Mouse (Mus musculus) layer of hippocampus, adult 18-20 months (tissue): ENCODE data around the gene Pom121l2. TPM values are rescaled to one million over a fixed set of nuclear protein-coding genes. Genes with fewer than 3 reads are reported as not detected.

Experiments
- DNase-seq, 2 experiments: peaks; one replicate each; pipeline ENCODE4 v3.0.0; 2022; ENCODE audit warnings: low spot score in 2 of 2
- long read RNA-seq: library from polyadenylated mRNA; stranded (forward); transcript quantifications from one replicate; pipeline ENCODE4 v2.0.0, GENCODE M21; 2021
- total RNA-seq, 2 experiments: library from RNA; stranded (reverse); gene quantifications; 2 replicates each; pipeline ENCODE4 v1.2.3; 2021

Pom121l2 gene
- under 1 TPM in 1 of 2 experiments, not detected in 1; 0.12 TPM for total RNA-seq
- long read RNA-seq: 0 reads

GRCm38 (mm10) chr13:21980981-21981802 is at the start of gene Pom121l2:
Pom121l2 (plus strand) TSS chr13:21981194.
- DNase-seq: peak in 1 of 2 experiments; percentile 13

- DNase-seq: no peak
Measured at GRCm38 (mm10) chr13:21931740-21932139, 49.3 kb upstream of the Pom121l2 start.

- peak in 1 of 2 experiments; percentile 47 for DNase-seq
Measured at GRCm38 (mm10) chr13:21933626-21934548, 47.1 kb upstream of the Pom121l2 start.

GRCm38 (mm10) chr13:21934982-21935791 is 45.8 kb upstream of the Pom121l2 start:
- DNase-seq: peak in 1 of 2 experiments; percentile 67

GRCm38 (mm10) chr13:21935833-21936232 is 45.2 kb upstream of the Pom121l2 start:
- DNase-seq: no peak

- DNase-seq: peak in 1 of 2 experiments; percentile 58
Measured at GRCm38 (mm10) chr13:21936968-21937367, 44.0 kb upstream of the Pom121l2 start.

GRCm38 (mm10) chr13:21940213-21940612 is 40.8 kb upstream of the Pom121l2 start:
- peak; percentile 88 to 98 for DNase-seq

- DNase-seq: peak; percentile 72 to 93
Measured at GRCm38 (mm10) chr13:21940811-21941321, 40.1 kb upstream of the Pom121l2 start.

- no peak for DNase-seq
Measured at GRCm38 (mm10) chr13:21943644-21944043, 37.4 kb upstream of the Pom121l2 start.

GRCm38 (mm10) chr13:21944592-21944925 is 36.4 kb upstream of the Pom121l2 start:
- no peak for DNase-seq

GRCm38 (mm10) chr13:21944926-21945740 is 35.9 kb upstream of the Pom121l2 start, which contains the start of gene Zfp184:
Zfp184 (plus strand) TSS chr13:21945094.
- peak; percentile 83 to 94 for DNase-seq

- DNase-seq: no peak
Measured at GRCm38 (mm10) chr13:21969269-21969668, 11.7 kb upstream of the Pom121l2 start.

- no peak for DNase-seq
Measured at GRCm38 (mm10) chr13:21969816-21970215, 11.2 kb upstream of the Pom121l2 start.

- DNase-seq: peak in 1 of 2 experiments; percentile 13
Measured at GRCm38 (mm10) chr13:21971641-21972040, 9.4 kb upstream of the Pom121l2 start.

GRCm38 (mm10) chr13:21974221-21974725 is 6.7 kb upstream of the Pom121l2 start:
- DNase-seq: peak; percentile 84 to 89

GRCm38 (mm10) chr13:21974726-21975473 is 6.1 kb upstream of the Pom121l2 start:
- DNase-seq: peak; percentile 51 to 81

GRCm38 (mm10) chr13:21981803-21982193 is 804 bp downstream of the Pom121l2 start:
- DNase-seq: no peak

GRCm38 (mm10) chr13:21984486-21984885 is 3.5 kb downstream of the Pom121l2 start:
- no peak for DNase-seq

- DNase-seq: no peak
Measured at GRCm38 (mm10) chr13:21992550-21992949, 11.6 kb downstream of the Pom121l2 start.
